In the genomic region with DNA sequence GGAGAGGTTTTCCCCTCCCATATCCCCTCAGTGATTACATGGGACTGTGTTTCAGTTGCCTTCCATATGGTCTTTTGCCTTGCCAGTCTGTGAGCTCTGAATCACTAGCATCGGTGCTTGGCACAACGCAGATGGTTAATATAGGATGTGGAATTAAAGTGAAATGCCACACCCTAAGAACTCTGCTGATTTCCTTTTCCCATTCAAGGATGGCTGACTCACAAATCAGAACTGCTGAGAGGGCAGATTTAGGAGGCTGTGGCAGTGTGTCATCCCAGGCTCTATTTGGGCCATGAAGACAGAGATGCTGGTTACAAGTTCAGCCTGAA, we compare ENCODE assay signal across 14 mouse cellular contexts. TPM values are rescaled to one million over a fixed set of nuclear protein-coding genes. Genes with fewer than 3 reads are reported as not detected.
A peak's percentile ranks its signal among the peaks of the same experiment; 100 is the strongest.
DNase-seq lines count a peak whose midpoint lies in the region; ATAC-seq lines count a peak whose summit lies in the region.
"Had no signal": no experiment of that assay in that cellular context is flagged by ENCODE, and none has a peak within 500 bp of the region (broad histone marks: within the 10 kb centered on the region; RNA-seq: fewer than 3 reads in every experiment).

No protein-coding gene starts in this region.

- peak; percentile 36; the same call in 1 of the 2 replicates for ATAC-seq in cerebellum, adult (ENCODE audit: insufficient number of reproducible peaks, low FRiP score, low TSS enrichment)
- 0 out of 2 replicates have a peak, but pooled peaks have one; percentile 21 for ATAC-seq in embryonic facial prominence, embryonic 15.5 days (ENCODE audit: insufficient number of reproducible peaks, low FRiP score, low TSS enrichment, low read depth)
- ATAC-seq: hindbrain, embryonic 16.5 days had no signal

- H3K36me3 ChIP-seq in embryonic facial prominence, embryonic 15.5 days = peaks cover 54% of the 10 kb centered on the region
- peaks cover 77% of the 10 kb centered on the region for H3K36me3 ChIP-seq in macrophage (ENCODE audit: inconsistent target)

- H3K27ac ChIP-seq in embryonic facial prominence, embryonic 15.5 days (replicated peaks) = 0 out of 2 replicates have a peak overlapping the region, but pooled peaks have one; percentile 2
- peak overlapping the region; percentile 81 for H3K27ac ChIP-seq in macrophage
- H3K27ac ChIP-seq: heart, embryonic 15.5 days; liver, embryonic 15.5 days had no signal

- no peak overlapping the region for H3K9ac ChIP-seq in embryonic facial prominence, embryonic 15.5 days
- H3K9ac ChIP-seq: heart, embryonic 15.5 days; liver, embryonic 15.5 days had no signal

- WGBS in embryonic facial prominence, embryonic 15.5 days = 64% methylated on average over 2 of the region's 2 CpGs
- 16% methylated on average over 2 of the region's 2 CpGs for WGBS in macrophage (ENCODE audit: missing documents)

- no peaks in the 10 kb centered on the region for H3K9me3 ChIP-seq in embryonic facial prominence, embryonic 15.5 days (replicated peaks)
- H3K9me3 ChIP-seq: heart, embryonic 15.5 days; liver, embryonic 15.5 days had no signal

- H3K4me3 ChIP-seq in embryonic facial prominence, embryonic 15.5 days (replicated peaks) = no peak overlapping the region
- no peak overlapping the region for H3K4me3 ChIP-seq in macrophage (ENCODE audit: inconsistent target)
- H3K4me3 ChIP-seq: heart, embryonic 15.5 days; liver, embryonic 15.5 days had no signal

- no peaks in the 10 kb centered on the region for H3K4me1 ChIP-seq in embryonic facial prominence, embryonic 15.5 days
- H3K4me1 ChIP-seq: liver, embryonic 15.5 days had no signal

- no peaks in the 10 kb centered on the region for H3K27me3 ChIP-seq in embryonic facial prominence, embryonic 15.5 days
- H3K27me3 ChIP-seq: heart, embryonic 15.5 days; liver, embryonic 15.5 days had no signal

- DNase-seq in cerebellum, postnatal 4 days (ENCODE audit: low spot score in 2 of 2) = no peak
- DNase-seq in layer of hippocampus, adult 11-12 months (ENCODE audit: low spot score) = peak; percentile 45
- no peak for DNase-seq in layer of hippocampus, postnatal 25 days (ENCODE audit: extremely low spot score in 1 of 2, low spot score in 1 of 2)
- no peak for DNase-seq in B cell, adult 2 months
- no peak for DNase-seq in ovary, postnatal 36 days (ENCODE audit: low spot score)
- DNase-seq: embryo, embryonic 11 days; gastrocnemius, postnatal 14 days; thymus, adult 2 months had no signal

- H3K79me2 ChIP-seq in macrophage (ENCODE audit: inconsistent target) = no peaks in the 10 kb centered on the region

- no peak overlapping the region for H3K4me2 ChIP-seq in embryonic facial prominence, embryonic 15.5 days (replicated peaks)
- H3K4me2 ChIP-seq: heart, embryonic 15.5 days; liver, embryonic 15.5 days had no signal

RNA-seq across cellular contexts. Expression of a gene that starts 14.5 kb away (rescaled TPM):
- 1 to 10 TPM in 1 of 2 experiments, under 1 TPM in 1; 0.98 to 2.7 TPM for total RNA-seq in layer of hippocampus, postnatal 25 days (2021)
- polyA plus RNA-seq in embryonic facial prominence, embryonic 15.5 days (2015; fragmentation: Nextera tagmentation; extraction: Ambion mirVana) = 5.1 and 7.7 TPM in 2 replicates
- total RNA-seq in macrophage (2018; cell fraction: chromatin; rRNA removed) = 1,000 to 10,000 TPM; 1,136 to 6,556 (median 3,620) TPM
- total RNA-seq in macrophage (2018; cell fraction: cytosol; rRNA removed) = 100 to 1,000 TPM in 17 of 26 experiments, 10 to 100 TPM in 9; 69.2 to 344 (median 158) TPM
- total RNA-seq in macrophage (2018; cell fraction: nucleus; rRNA removed) = 1,000 to 10,000 TPM in 20 of 26 experiments, 100 to 1,000 TPM in 6; 493 to 2,755 (median 1,436) TPM
- 63.3 to 156 TPM (median 108 TPM) in 3 replicates for polyA plus RNA-seq in macrophage (2018)

RNA-seq across cellular contexts. Expression of a gene that starts 48.8 kb away (rescaled TPM):
- 10 to 100 TPM; 18.8 to 21.4 TPM for total RNA-seq in layer of hippocampus, postnatal 25 days (2021)
- 4.6 and 4.8 TPM in 2 replicates for polyA plus RNA-seq in embryonic facial prominence, embryonic 15.5 days (2015; fragmentation: Nextera tagmentation; extraction: Ambion mirVana)
- total RNA-seq in macrophage (2018; cell fraction: chromatin; rRNA removed) = 10 to 100 TPM in 25 of 26 experiments, 1 to 10 TPM in 1; 8.9 to 37.5 (median 19.6) TPM
- total RNA-seq in macrophage (2018; cell fraction: cytosol; rRNA removed) = 10 to 100 TPM; 20.0 to 56.2 (median 35.3) TPM
- 10 to 100 TPM; 14.7 to 47.2 (median 30.6) TPM for total RNA-seq in macrophage (2018; cell fraction: nucleus; rRNA removed)
- polyA plus RNA-seq in macrophage (2018) = 28.9 to 47.9 TPM (median 35.4 TPM) in 3 replicates
